Mouse (Mus musculus) retina, postnatal 1 day (tissue): ENCODE measurements around the gene Kif9.

ENCODE experiments used
- DNase-seq: peaks from one replicate; pipeline ENCODE4 v3.0.0-alpha.2; 2012

Gene Kif9

DNA sequence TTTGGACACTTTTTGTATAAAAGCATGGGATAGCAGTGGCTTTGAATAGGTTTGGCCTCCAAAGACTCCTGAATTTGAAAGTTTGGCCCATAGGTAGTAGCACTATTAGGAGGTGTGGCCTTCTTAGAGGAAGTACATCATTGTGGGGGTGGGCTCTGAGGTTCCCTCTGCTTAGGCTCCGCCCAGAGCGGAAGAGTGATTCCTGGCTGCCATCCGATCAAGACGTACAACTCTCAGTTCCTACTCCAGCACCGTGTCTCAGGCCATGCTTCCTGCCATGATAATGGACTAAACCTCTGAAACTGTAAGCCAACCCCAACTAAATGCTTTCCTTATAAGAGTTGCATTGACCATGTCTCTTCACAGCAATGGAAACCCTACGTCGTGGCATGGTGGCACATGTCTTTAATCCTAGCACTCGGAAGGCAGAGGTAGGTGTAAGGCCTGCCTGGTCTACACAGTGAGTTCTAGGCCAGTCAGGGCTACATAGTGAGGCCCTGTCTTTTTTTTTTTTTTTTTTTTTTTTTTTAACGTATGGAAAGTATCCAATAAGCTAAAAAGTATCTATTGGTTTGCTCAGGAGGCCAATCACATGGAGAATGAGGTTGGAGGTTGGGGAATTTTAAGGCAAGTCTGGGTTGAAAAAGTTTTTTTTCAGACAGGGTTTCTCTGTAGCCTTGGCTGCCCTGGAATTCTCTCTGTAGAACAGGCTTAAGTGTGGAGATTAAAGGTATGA lies 52.4 kb downstream of the Kif9 start:
- no peak for DNase-seq

DNA sequence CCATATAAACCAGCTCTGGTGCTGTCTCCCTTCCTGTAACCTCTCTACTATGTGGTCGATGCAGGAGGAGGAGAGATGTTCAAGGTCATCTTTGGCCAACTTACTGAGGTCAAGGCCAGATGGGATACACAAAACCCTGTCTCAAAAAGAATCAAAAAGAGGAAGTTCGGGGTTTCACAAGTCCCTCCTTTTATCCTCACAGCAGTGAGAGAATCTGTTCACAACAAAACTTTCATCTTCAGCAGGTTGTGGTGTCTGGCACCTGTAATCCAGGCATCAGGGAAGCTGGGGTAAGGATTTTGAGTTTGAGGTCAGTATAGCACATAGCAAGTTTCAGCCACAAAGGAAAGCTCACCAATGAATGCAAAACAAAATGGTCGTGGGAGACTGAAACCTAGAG lies 53.9 kb downstream of the Kif9 start:
- no peak for DNase-seq

DNA sequence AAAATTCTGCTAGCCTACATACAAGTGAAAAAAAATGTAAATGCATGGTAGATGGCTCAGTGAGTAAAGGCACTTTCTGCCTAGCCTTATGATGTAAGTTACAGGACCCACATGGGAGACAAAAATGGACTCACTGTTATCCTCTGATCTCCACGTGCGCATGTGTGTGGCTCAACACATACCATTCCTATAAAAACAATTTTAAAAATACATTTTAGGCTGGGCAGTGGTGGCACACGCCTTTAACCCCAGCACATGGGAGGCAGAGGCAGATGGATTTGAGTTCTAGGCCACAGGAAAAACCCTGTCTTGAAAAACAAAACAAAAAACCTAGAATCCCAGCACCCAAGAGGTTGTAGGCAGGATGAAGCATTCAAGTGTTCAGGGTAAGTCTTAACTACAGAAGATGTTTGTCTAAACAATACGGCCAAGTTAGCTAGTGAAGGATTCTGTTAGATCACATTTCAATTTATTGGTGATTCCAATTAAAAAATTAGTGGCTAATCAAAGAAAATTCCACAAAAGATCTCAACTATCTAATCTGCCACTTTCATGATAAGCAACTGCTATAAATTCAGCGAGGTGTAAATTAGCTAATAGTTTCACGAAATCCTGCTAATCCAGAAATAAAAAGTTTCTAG lies 54.5 kb downstream of the Kif9 start:
- peak; percentile 13 for DNase-seq

DNA sequence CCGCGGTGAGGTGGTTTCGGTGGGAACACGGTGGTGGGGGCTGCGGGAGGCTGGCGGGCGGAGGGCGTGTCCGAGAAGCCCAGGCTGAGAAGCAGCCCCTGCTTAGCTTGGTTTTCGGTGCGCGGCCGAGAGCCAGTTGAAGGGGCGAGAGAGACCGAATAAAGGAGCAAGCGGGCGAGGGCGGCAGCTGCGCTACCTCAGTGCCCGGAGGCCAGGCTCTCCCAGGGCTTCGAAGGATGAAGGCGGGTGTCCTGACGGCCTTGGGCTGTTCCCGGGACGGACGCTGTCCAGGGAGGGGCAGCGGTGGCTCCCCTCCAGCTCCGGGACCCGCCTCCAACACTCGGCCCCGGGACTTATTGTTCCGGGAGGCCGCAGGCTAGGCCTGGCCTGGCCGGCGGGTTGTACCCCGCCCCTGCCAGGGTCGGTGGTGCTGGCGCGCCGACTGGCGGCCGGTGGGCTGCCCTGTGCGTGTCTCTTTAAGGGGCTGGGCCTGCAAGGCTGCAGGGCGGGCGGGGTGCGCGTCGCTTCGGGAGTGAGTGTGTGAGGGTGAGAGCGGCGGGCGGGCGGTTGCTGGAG lies 55.2 kb downstream of the Kif9 start:
- peak; percentile 98 for DNase-seq

DNA sequence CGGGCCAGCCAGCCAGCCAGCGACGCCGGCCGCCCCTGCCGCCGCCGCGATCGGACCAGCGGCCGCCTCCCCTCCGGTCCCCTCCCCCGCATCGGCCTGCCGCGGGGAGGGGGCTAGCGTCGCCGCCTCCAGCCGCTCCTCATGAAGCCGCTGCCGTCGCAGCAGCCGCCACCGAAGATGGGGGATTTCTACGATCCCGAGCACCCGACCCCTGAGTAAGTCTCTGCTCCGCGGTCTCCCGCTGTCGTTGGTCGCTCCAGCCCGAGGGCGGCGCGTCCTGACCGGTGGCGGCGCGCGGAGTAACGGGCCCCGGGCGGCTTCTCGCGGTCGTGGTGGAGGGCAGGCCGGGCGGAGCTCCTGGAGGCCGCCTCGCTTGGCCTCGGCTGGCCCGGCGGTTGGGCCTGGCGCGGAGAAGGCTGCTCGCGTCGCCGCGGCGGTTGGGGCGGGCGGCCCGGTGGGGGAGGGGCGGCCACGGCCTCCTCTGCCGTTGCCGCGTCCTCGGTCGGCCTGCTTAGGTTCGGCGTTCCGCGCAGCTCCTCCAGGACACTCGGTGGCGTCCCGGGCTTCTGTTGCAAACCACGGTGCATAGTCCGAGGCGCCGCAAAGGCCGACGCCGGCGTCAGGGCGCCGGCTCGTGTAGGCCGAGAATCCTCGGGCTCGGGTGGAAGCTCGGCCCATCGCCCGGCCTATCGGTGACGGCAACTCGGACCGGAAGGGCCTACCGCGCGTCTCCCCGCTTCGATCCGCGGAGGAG lies 56.0 kb downstream of the Kif9 start, which contains the start of gene Setd2:
TSS of gene Setd2 (plus strand) at position 60 of the 754 bp plus-strand sequence.
- no peak for DNase-seq

DNA sequence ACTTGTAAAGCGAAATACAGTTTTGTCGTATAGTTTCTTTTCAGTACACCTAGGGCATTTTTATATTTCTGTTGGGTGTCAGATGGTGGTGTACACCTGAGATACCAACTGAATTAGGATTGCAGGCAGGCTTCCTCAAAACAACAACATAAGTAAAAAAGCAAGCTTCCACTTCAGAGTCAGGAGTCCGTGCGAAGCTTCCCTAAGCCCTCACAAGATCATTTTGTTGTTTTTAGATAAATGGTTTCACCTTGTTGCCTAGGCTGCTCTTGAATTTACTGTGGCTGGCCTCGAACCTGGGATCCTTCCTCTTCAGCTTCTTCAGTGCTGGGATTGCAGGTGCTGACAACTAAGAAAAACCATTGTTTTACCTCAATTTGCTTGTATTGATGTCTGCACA lies 56.9 kb downstream of the Kif9 start:
- no peak for DNase-seq

DNA sequence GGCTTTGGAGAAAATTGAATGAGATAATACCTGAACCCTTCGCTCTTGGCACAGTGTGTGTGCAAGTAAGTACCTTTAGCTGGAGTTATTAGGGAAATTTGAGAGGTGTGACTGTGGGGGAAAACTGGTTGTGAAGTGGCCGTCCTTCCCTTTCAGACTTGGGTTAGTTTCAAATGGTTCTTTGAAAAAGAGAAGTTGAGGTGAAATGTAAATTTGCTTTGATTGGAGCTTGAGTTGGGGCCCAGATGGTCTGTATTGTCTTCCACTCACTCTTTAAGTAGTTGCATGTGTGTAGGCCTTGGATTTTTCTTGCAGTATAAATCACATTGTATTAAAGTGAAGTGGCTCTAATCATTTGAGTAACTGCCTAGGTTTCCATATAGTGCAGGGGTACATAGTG lies 58.4 kb downstream of the Kif9 start:
- DNase-seq: no peak

DNA sequence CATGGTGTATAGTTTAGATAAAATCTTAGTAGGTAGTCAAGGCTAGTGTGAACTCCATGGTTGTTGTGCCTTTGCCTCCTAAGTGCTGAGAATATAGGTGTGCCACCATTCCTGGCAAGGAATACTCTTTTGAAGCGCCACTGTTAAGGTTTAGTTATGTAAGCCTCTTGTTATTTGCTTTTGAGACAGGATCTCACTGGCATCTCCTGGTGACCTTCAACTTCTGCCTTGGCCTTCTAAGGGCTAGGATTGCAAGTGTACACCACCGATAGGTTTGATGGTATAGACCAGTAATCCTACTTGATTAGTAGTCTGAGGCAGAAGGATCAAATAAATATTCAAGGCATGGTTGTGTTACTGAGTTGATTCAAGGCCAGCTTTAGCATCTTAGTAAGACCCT lies 59.9 kb downstream of the Kif9 start:
- no peak for DNase-seq

DNA sequence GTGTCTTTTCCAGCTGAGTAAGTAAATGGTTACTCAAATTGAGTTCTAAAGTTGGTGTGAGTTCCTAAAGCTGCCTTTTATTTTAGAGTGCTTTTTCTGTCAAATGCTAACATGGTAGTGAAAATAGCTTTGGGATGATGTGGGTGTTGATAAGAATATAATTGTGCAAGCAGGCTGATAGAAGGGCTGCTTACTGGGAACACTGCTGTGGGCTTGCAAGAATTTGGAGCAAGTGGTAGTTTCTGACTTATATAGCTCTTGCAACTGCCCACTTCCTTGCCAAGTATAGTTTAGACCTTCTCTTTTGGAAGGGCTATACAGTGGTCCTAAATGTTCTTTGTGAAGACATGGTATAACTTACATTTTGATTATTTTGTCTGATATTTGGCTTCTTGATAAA lies 61.8 kb downstream of the Kif9 start:
- DNase-seq: no peak

DNA sequence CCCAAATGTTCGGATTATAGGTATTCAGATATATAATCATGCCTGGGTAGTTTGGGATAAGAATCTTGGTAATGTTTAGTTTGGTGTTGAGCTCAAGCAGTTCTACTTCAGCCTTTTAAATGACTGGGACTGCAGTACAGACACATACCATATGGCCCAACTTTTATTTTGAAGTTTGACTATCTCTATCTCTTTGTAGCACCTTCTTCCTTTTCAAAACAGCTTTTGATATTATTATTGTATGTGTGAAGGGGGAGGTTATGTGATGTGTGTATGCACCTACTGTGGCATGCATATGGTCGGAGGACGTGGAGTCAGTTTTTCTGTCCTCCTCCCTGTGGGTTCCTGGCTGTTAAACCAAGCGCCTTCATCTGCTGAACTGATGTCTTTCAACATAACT lies 65.2 kb downstream of the Kif9 start:
- DNase-seq: no peak

DNA sequence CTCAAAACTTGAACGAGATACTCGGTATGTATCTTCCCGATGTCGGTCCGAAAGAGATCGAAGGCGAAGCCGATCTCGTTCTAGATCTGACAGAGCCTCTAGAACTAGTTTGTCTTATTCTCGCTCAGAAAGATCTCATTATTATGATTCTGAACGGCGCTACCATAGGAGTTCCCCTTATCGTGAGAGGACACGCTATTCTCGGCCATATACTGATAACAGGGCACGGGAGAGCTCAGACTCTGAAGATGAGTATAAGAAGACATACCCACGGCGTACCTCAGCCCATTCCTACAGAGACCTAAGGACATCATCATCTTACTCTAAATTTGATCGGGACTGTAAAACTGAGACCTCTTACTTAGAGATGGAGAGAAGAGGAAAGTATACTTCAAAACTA lies 71.5 kb downstream of the Kif9 start:
- no peak for DNase-seq

DNA sequence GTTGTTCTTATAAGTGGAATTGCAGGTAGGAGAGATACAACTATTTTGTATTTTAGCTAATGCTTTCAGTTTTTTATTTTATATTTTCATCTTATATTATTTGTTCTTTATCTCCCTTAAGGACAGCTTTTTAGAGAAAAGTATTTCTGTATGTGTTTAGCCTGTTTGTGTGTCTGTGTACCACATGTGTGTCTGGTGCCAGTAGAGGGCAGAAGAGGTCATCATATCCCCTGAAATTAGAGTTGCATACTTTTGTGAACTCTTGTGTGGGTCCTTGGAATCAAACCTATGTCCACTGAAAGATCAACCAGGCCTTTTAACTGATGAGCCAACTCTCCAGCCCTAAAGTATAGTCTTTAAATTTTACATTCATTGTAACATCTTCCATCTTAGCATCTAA lies 91.6 kb downstream of the Kif9 start:
- DNase-seq: peak; percentile 4
